ENCODE assay signal across 8 mouse cellular contexts in the genomic region with DNA sequence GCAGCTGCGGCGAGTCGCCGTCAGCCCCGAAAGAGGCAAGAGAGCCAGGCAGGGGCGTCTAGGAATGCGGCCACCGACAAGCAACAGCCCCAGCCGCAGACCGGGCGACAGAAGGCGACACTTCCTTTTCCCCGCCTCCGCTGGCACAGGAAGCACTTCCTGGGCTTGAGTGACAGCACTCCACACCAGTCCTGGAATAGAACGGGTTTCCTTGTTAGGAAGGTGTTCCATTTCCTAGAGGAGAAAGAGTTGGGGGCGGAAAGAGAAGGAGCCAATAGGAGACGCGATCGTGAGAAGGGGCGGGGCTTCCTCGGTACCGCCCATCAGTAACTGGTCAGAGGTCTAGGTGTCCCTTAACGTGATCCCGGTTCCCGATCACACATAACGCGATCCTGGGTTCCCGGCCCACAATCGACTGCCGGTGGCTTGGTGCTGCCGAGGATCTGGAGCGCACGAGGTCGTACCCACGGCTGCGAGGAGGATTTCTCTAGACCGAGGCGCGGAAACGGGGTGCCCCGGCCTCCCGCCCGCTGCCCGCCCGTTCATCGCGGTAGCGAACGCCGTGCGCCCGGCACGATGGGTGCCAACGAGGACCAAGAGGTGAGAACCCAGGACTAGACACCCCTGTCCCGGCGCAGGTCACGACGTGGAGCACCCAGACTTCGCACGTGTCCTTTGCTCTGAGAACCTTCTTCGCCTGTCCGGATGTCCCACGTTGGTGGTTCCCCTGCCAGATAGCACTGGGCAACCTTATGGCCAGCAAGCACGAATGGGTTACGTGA. TPM values are rescaled to one million over a fixed set of nuclear protein-coding genes. Genes with fewer than 3 reads are reported as not detected.
DNase-seq lines count a peak whose midpoint lies in the region; ATAC-seq lines count a peak whose summit lies in the region.

A gene (minus strand): TSS at position 127 of the 782 bp plus-strand sequence.
A gene (plus strand): TSS at position 321 of the 782 bp plus-strand sequence.

- DNase-seq in ES-CJ7 (ENCODE audit: low read depth, low spot score), result peak; percentile 100
- DNase-seq in cerebellum, adult 11 months, result peak; percentile 95
- peak; percentile 99 for DNase-seq in forebrain, embryonic 14.5 days (ENCODE audit: low spot score)
- DNase-seq in heart, postnatal 14 days, result peak; percentile 93 to 96
- DNase-seq in layer of hippocampus, adult 11-12 months (ENCODE audit: low spot score), result peak; percentile 97
- peak; percentile 98 for DNase-seq in lung, adult 18-20 months
- DNase-seq in testis, postnatal 14 days (ENCODE audit: low spot score), result peak; percentile 96

- H3K9ac ChIP-seq in forebrain, embryonic 14.5 days (ENCODE audit: low read length), result peak within 1 kb of the TSS; percentile 84
- peak within 1 kb of the TSS; percentile 89 for H3K9ac ChIP-seq in neural tube, embryonic 15.5 days (replicated peaks)

- ATAC-seq in forebrain, embryonic 14.5 days, result peak; percentile 100
- peak; percentile 100 for ATAC-seq in neural tube, embryonic 15.5 days (ENCODE audit: low FRiP score)

- peak within 1 kb of the TSS; percentile 80 for H3K4me3 ChIP-seq in forebrain, embryonic 14.5 days (ENCODE audit: low read depth, low read length)
- peak within 1 kb of the TSS; percentile 90 for H3K4me3 ChIP-seq in neural tube, embryonic 15.5 days (replicated peaks)

- H3K4me2 ChIP-seq in forebrain, embryonic 14.5 days (ENCODE audit: low read length), result peak within 1 kb of the TSS; percentile 93
- peak within 1 kb of the TSS; percentile 85 for H3K4me2 ChIP-seq in neural tube, embryonic 15.5 days

- peaks cover 21% of the 10 kb centered on the region for H3K36me3 ChIP-seq in forebrain, embryonic 14.5 days (ENCODE audit: control insufficient read depth, insufficient read depth, low read length)
- H3K36me3 ChIP-seq in neural tube, embryonic 15.5 days, result peaks cover 25% of the 10 kb centered on the region

- H3K27me3 ChIP-seq in forebrain, embryonic 14.5 days (replicated peaks; ENCODE audit: control insufficient read depth, insufficient read depth, low read length), result no peaks in the 10 kb centered on the region
- no peaks in the 10 kb centered on the region for H3K27me3 ChIP-seq in neural tube, embryonic 15.5 days (replicated peaks)

- intact Hi-C loops in heart, postnatal 14 days (cut with DNase I), result loop anchor here (2.0 to 5.0 kb wide), 2 partner anchors 141 to 159 kb away; a partner anchor contains a TSS

- peak within 1 kb of the TSS; percentile 82 for H3K27ac ChIP-seq in forebrain, embryonic 14.5 days (ENCODE audit: low read depth, low read length)
- peak within 1 kb of the TSS; percentile 84 for H3K27ac ChIP-seq in neural tube, embryonic 15.5 days (replicated peaks)

- WGBS in forebrain, embryonic 14.5 days, result under 1% methylated on average over 65 of the region's 65 CpGs
- WGBS in neural tube, embryonic 15.5 days, result under 1% methylated on average over 64 of the region's 65 CpGs

- peaks cover 16% of the 10 kb centered on the region for H3K4me1 ChIP-seq in forebrain, embryonic 14.5 days (ENCODE audit: control insufficient read depth, insufficient read depth, low read length)
- H3K4me1 ChIP-seq in neural tube, embryonic 15.5 days, result peaks cover 32% of the 10 kb centered on the region

- no peaks in the 10 kb centered on the region for H3K9me3 ChIP-seq in forebrain, embryonic 14.5 days (replicated peaks; ENCODE audit: control insufficient read depth, low read length)
- H3K9me3 ChIP-seq in neural tube, embryonic 15.5 days (replicated peaks), result no peaks in the 10 kb centered on the region

RNA-seq across cellular contexts. Expression of the first gene that starts in this region (rescaled TPM):
- 39.6 and 45.0 TPM in 2 replicates for polyA plus RNA-seq in forebrain, embryonic 14.5 days (2014; fragmentation: Nextera tagmentation; extraction: Ambion mirVana)
- total RNA-seq in heart, postnatal 14 days (2021), result 10 to 100 TPM; 21.8 to 22.4 TPM
- 36.0 and 36.5 TPM in 2 replicates for polyA plus RNA-seq in neural tube, embryonic 15.5 days (2015; fragmentation: Nextera tagmentation; extraction: Ambion mirVana)

RNA-seq across cellular contexts. Expression of the second gene that starts in this region (rescaled TPM):
- polyA plus RNA-seq in forebrain, embryonic 14.5 days (2014; fragmentation: Nextera tagmentation; extraction: Ambion mirVana), result 49.7 and 51.4 TPM in 2 replicates
- total RNA-seq in heart, postnatal 14 days (2021), result 10 to 100 TPM; 48.4 to 60.7 TPM
- polyA plus RNA-seq in neural tube, embryonic 15.5 days (2015; fragmentation: Nextera tagmentation; extraction: Ambion mirVana), result 24.3 and 29.9 TPM in 2 replicates

Comparison
In these comparisons a context has a peak if more than half of its experiments do, and no peak if none do; other contexts are left out.
1. Peak in every context shown above with its lines: DNase-seq, ATAC-seq, H3K4me3 ChIP-seq and H3K27ac ChIP-seq.